Mouse (Mus musculus) bone marrow macrophage, adult 2 months (primary cell): ENCODE data around the gene Caprin1.

Experiments used
- CTCF ChIP-seq: IDR thresholded peaks from 2 replicates; pipeline ENCODE4 v1.5.1; 2012; ENCODE audit warnings: low read depth, mild to moderate bottlenecking, low read length, moderate library complexity
- POLR2A ChIP-seq: IDR thresholded peaks from 2 replicates; pipeline ENCODE4 v1.6.1; 2012; ENCODE audit warnings: mild to moderate bottlenecking, low read depth, low read length, borderline replicate concordance

GRCm38 (mm10) chr2:103742821-103743220 is 54.6 kb downstream of the Caprin1 start:
- TF ChIP-seq CTCF (no peak), POLR2A (no peak)
